Mouse (Mus musculus) lung, embryonic 14.5 days (tissue): ENCODE data around the gene Olfr376. TPM values are rescaled to one million over a fixed set of nuclear protein-coding genes. Genes with fewer than 3 reads are reported as not detected.

Experiments
- ATAC-seq: fragments of 200-750 bp; cut with Nextera tagmentation; 2 replicates; pipeline ENCODE4 v1.8.0; 2017; ENCODE audit warnings: mild to moderate bottlenecking, moderate TSS enrichment, moderate library complexity; ENCODE audit not compliant: insufficient read depth
- DNase-seq: peaks from one replicate; pipeline ENCODE4 v3.0.0-alpha.2; 2015
- H3K27ac ChIP-seq: fragments of 300-500 bp; sonication (generic); 2 replicates; pipeline ENCODE4 v1.5.1; 2014; ENCODE audit warnings: low read depth, mild to moderate bottlenecking, moderate library complexity
- H3K27me3 ChIP-seq: fragments of 300-500 bp; sonication (generic); 2 replicates; pipeline ENCODE4 v1.6.1; 2014; ENCODE audit warnings: low read length, control low read depth; ENCODE audit not compliant: insufficient read depth
- H3K36me3 ChIP-seq: fragments of 300-500 bp; sonication (generic); 2 replicates; pipeline ENCODE4 v1.6.1; 2014; ENCODE audit warnings: control low read depth; ENCODE audit not compliant: insufficient read depth
- H3K4me1 ChIP-seq: fragments of 300-500 bp; sonication (generic); 2 replicates; pipeline ENCODE4 v1.6.1; 2014; ENCODE audit warnings: antibody characterized with exemption, control low read depth; ENCODE audit not compliant: insufficient read depth
- H3K4me2 ChIP-seq: fragments of 300-500 bp; sonication (generic); 2 replicates; pipeline ENCODE4 v1.6.1; 2014; ENCODE audit warnings: mild to moderate bottlenecking
- H3K4me3 ChIP-seq: fragments of 300-500 bp; sonication (generic); 2 replicates; pipeline ENCODE4 v1.5.1; 2014; ENCODE audit warnings: low read depth, low read length
- H3K9ac ChIP-seq: fragments of 300-500 bp; sonication (generic); 2 replicates; pipeline ENCODE4 v1.6.1; 2014
- H3K9me3 ChIP-seq: fragments of 300-500 bp; sonication (generic); 2 replicates; pipeline ENCODE4 v1.6.1; 2016; ENCODE audit warnings: low read depth, low read length, control low read depth
- CTCF ChIP-seq: IDR thresholded peaks from 2 replicates; pipeline ENCODE4 v1.5.1; 2016; ENCODE audit warnings: antibody characterized with exemption, low read depth
- WGBS: fragments of 180-500 bp; shearing (Covaris S2); extraction: QIAGEN DNeasy Blood & Tissue Kit; methylation state at CpG from one replicate; pipeline ENCODE4 v1.1.7; 2014; 5-methylcytosine and 5-hydroxymethylcytosine counted together
- polyA plus RNA-seq: library from polyadenylated mRNA; unstranded; fragments of >200 nt; fragmentation: Nextera tagmentation; extraction: Ambion mirVana; gene quantifications from 2 replicates; pipeline ENCODE4 v1.2.1, GENCODE M21; 2014

Gene Olfr376
- polyA plus RNA-seq, result not detected in 2 replicates

DNA sequence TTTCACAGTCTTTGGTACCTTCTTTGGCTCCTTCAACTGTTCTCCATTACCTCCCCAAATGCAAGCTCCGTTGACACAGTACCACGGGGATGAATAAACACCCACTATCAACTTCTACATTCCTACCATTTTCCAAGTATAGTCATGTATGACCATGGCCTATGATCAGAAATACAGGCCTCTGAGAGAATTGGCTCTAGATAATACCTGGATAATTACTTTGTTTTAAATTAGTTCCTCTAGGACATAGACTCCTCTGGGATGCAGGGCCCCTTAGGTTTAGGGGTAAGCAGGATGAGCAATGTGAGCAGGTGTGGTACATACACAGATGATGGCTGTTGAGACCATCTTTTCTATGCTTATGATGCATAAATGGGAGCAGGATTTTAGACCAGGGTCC lies at the start of gene Olfr376:
Gene Olfr376, plus strand, starts transcription at position 301 of the 400 bp plus-strand sequence.
- Histone ChIP-seq H3K4me2 (no peak within 1 kb of the TSS), H3K4me1 (no peaks in the 10 kb centered on the region), H3K4me3 (no peak within 1 kb of the TSS), H3K36me3 (no peaks in the 10 kb centered on the region), H3K27ac (no peak within 1 kb of the TSS), H3K9ac (no peak within 1 kb of the TSS), H3K9me3 (no peaks in the 10 kb centered on the region), H3K27me3 (no peaks in the 10 kb centered on the region)
- DNase-seq, result no peak
- WGBS, result 86% methylated on average over 2 of the region's 2 CpGs
- TF ChIP-seq CTCF, result no peak
- ATAC-seq, result no peak

DNA sequence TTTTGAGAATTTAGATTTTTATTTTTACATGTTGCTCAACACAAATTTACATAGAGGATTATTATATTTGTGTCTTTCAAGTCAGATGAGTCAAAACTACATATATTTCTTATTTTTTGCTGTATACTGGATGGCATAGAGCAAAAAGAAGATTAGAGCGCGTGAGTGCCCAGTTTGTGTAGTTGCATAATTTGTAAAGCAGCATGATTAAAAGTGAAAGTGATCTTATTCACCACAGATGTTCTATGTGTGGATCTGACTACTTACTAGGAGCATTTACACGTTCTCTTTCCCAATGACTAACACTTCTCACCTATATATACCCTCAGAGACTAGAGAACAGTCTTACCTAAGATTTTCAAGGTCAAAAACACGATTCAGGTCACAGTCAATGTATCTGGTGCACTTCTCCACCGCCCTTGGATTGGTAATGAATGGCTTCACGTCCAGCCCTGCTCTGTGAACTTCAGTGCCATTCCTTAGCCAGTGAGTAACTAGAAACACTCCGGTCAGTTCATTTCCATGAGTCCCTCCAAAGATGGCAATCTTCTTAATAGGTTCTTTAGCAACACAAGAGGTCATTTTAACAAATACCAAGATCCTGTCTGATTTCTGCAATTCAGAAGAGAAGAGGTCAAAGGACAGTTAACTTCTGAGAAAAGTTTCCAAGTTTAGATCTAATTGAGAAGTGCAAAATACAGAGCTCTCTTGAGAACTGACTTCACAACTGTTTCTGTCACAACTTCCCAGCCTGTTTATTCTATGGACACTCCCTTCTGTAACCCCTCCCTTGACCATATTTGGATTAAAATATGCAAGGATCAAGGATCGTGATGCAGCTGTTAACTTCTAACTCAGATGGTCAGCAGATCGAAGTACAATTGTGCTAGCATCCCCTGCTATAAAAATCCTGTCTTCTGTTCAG lies 46.9 kb upstream of the Olfr376 start:
- peak; percentile 11 for DNase-seq
- H3K27ac ChIP-seq, result no peak overlapping the region
- 65% methylated on average over 9 of the region's 9 CpGs for WGBS

DNA sequence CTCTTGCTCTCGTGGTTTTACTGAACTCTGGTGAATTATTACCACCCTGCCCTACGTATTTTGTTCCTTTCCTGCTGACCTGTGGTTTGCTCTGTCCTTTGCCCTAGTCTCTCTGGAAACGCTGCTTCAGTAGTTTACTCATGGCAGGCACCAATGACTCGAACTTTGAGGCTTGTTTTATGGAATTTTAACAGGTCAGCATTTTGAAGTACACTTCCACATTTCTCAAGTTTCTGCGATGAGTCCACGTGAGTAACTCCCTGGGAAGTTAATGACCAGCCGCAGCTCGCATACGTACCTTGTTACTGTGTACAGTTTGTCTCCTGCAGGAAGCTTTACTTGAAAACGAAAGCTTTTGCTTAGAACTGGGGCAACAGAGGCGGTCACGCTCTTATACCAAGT lies 44.6 kb upstream of the Olfr376 start:
- Histone ChIP-seq H3K27ac (no peak overlapping the region), H3K27me3 (no peaks in the 10 kb centered on the region), H3K36me3 (no peaks in the 10 kb centered on the region), H3K9ac (no peak overlapping the region), H3K4me2 (no peak overlapping the region), H3K9me3 (no peaks in the 10 kb centered on the region), H3K4me1 (no peaks in the 10 kb centered on the region), H3K4me3 (no peak overlapping the region)
- TF ChIP-seq CTCF, result no peak
- DNase-seq, result peak; percentile 21
- ATAC-seq, result no peak
- 34% methylated on average over 12 of the region's 12 CpGs for WGBS

More for the DNA sequence above, 46.9 kb upstream of the Olfr376 start:
- no peak for TF ChIP-seq CTCF
- no peak overlapping the region for H3K4me3 ChIP-seq
- no peak overlapping the region for H3K4me2 ChIP-seq
- ATAC-seq, result no peak
- no peak overlapping the region for H3K9ac ChIP-seq
- H3K36me3 ChIP-seq, result no peaks in the 10 kb centered on the region
- H3K27me3 ChIP-seq, result no peaks in the 10 kb centered on the region
- H3K4me1 ChIP-seq, result no peaks in the 10 kb centered on the region
- no peaks in the 10 kb centered on the region for H3K9me3 ChIP-seq

DNA sequence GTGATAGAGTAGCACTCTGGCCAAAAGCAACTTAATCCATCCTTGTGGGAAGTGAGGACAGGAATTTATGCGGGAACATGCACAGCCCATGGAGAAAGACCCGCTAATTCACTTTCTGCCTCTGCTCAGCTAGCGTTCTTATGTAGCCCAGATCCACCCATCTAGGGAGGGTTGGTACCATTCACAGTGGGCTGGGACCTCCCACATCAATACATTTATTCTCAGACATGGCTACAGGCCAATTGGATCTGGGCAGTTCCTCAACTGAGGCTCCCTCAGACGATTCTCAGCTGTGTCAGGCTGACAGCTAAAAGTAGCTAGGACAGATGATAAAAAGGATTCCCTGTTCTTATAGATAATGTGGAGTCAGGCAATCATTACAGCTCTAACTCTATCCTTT lies 43.7 kb upstream of the Olfr376 start:
- Histone ChIP-seq H3K27ac (no peak overlapping the region), H3K4me2 (no peak overlapping the region), H3K4me3 (no peak overlapping the region), H3K27me3 (no peaks in the 10 kb centered on the region), H3K4me1 (no peaks in the 10 kb centered on the region), H3K9ac (no peak overlapping the region), H3K9me3 (no peaks in the 10 kb centered on the region), H3K36me3 (no peaks in the 10 kb centered on the region)
- ATAC-seq, result peak; percentile 82
- TF ChIP-seq CTCF, result no peak
- DNase-seq, result peak; percentile 85
- 42% methylated on average over 4 of the region's 4 CpGs for WGBS

DNA sequence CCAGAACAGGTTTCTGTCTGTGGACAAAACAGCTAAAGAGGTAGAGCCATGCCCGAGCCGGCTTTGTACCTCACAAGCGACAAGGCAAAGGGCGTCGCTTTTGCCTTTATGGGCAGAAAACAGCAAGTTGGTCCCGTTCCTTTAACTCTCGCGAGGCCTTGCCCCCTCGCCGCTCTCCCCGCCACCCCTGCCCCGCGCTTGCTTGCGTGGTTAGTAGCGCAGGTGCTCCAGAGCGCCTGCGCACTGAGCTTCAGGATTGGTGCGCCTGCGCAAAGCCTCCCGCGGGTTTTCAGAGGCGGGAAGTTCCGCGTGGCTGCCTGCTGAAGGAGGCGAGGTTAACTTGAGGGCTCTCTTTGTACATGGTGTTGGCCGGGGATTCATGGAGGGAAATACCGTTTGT lies 41.6 kb upstream of the Olfr376 start, which contains the start of the genes Aspa, Gm49340 and Spata22:
Gene Aspa, minus strand, starts transcription at position 155 of the 400 bp plus-strand sequence.
Gene Gm49340, plus strand, starts transcription at position 300 of the 400 bp plus-strand sequence.
Gene Spata22, plus strand, starts transcription at position 300 of the 400 bp plus-strand sequence.
- no peak within 1 kb of the TSS for H3K9ac ChIP-seq
- ATAC-seq (no peak), DNase-seq (no peak)
- no peaks in the 10 kb centered on the region for H3K9me3 ChIP-seq
- TF ChIP-seq CTCF, result no peak
- no peaks in the 10 kb centered on the region for H3K36me3 ChIP-seq
- no peaks in the 10 kb centered on the region for H3K4me1 ChIP-seq
- no peak within 1 kb of the TSS for H3K27ac ChIP-seq
- WGBS, result 74% methylated on average over 27 of the region's 27 CpGs
- H3K4me2 ChIP-seq, result no peak within 1 kb of the TSS
- no peaks in the 10 kb centered on the region for H3K27me3 ChIP-seq
- H3K4me3 ChIP-seq, result no peak within 1 kb of the TSS

DNA sequence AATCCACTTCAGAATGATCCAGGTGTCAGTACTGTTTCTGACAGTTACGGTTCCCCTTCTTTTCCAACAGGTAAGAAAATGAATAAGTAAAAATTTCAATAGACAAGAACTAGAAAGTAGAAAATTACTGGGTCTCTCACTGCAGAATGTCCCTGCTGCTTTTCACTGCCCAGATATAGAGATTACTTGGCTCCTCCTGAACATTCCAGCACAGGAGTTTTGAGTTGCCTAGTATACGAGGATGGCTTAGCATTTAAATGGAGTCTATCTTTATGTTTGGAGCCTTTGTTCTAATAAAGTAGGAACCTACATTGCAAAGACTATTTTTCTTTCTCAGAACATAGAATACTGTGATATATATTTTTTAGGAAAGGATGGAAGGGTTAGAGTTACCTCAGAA lies 37.7 kb upstream of the Olfr376 start:
- Histone ChIP-seq H3K9ac (no peak overlapping the region), H3K4me3 (no peak overlapping the region), H3K36me3 (no peaks in the 10 kb centered on the region), H3K9me3 (no peaks in the 10 kb centered on the region), H3K27me3 (no peaks in the 10 kb centered on the region), H3K4me2 (no peak overlapping the region), H3K4me1 (no peaks in the 10 kb centered on the region), H3K27ac (no peak overlapping the region)
- ATAC-seq (no peak), DNase-seq (no peak)
- no peak for TF ChIP-seq CTCF
- 66% methylated on average over 2 of the region's 2 CpGs for WGBS

DNA sequence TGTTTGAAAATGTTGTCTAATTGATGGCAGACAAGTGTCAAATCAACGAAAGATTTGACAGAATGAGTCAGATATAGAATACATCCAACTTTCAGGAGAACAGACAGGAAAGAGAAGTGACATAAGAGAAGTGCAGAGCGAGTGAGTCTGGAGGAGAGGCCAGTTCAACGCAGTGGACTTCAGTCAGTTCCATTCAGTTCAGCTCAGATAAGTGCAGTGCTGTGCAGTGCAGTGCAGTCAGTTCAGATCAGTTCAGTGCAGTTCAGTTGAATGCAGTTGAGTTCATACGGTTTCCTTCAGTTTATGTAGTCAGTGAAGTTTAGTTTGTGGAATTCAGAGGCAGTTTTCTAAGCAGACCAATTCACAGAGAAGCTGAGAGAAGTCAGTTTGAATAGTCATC lies 34.1 kb upstream of the Olfr376 start:
- H3K36me3 ChIP-seq, result no peaks in the 10 kb centered on the region
- WGBS, result 69% methylated on average over 4 of the region's 4 CpGs
- no peak overlapping the region for H3K27ac ChIP-seq
- ATAC-seq, result no peak
- no peak for TF ChIP-seq CTCF
- no peaks in the 10 kb centered on the region for H3K4me1 ChIP-seq
- H3K9ac ChIP-seq, result no peak overlapping the region
- no peak overlapping the region for H3K4me3 ChIP-seq
- H3K27me3 ChIP-seq, result no peaks in the 10 kb centered on the region
- DNase-seq, result no peak
- no peak overlapping the region for H3K4me2 ChIP-seq
- H3K9me3 ChIP-seq, result no peaks in the 10 kb centered on the region
